Mouse (Mus musculus) erythroid progenitor cell, adult 5-6 weeks (primary cell): Measurements from ENCODE around the gene Zfp229. TPM values are rescaled to one million over a fixed set of nuclear protein-coding genes. Genes with fewer than 3 reads are reported as not detected.

Experiments
- total RNA-seq, 2 experiments: library from RNA; stranded (forward) in 1 of 2; stranded (reverse) in 1 of 2; fragments of 150-400 nt in 1 of 2; fragments of 186-747, 209-891 nt in 1 of 2; gene quantifications; 2 replicates each; pipeline versions ENCODE4 v1.2.3 to v1.2.4; 2015 to 2017; ENCODE audit warnings: low replicate concordance in 2 of 2

Zfp229 gene
- total RNA-seq, 2 experiments from 2014 or later = 1.7 to 2.1 TPM

Other genes starting within 250 kb of the Zfp229 start
- 2.1 and 11.5 TPM in 2 replicates for gene Zfp53, start 241.8 kb upstream of the Zfp229 start, total RNA-seq (2015; ENCODE audit: low replicate concordance)
- gene Zfp53, start 241.8 kb upstream of the Zfp229 start, total RNA-seq (2017; ENCODE audit: low replicate concordance) = 3.3 and 9.1 TPM in 2 replicates
- 5.0 and 6.3 TPM in 2 replicates for gene Zfp52, start 195.3 kb upstream of the Zfp229 start, total RNA-seq (2015; ENCODE audit: low replicate concordance)
- 3.2 and 4.1 TPM in 2 replicates for gene Zfp52, start 195.3 kb upstream of the Zfp229 start, total RNA-seq (2017; ENCODE audit: low replicate concordance)
- gene Zfp948, start 163.8 kb upstream of the Zfp229 start, total RNA-seq (2015; ENCODE audit: low replicate concordance) = 4.6 and 4.7 TPM in 2 replicates
- 2.4 and 2.7 TPM in 2 replicates for gene Zfp948, start 163.8 kb upstream of the Zfp229 start, total RNA-seq (2017; ENCODE audit: low replicate concordance)
- 3.6 and 10.1 TPM in 2 replicates for gene Zfp983, start 80.2 kb upstream of the Zfp229 start, total RNA-seq (2015; ENCODE audit: low replicate concordance)
- 1.3 and 1.4 TPM in 2 replicates for gene Zfp983, start 80.2 kb upstream of the Zfp229 start, total RNA-seq (2017; ENCODE audit: low replicate concordance)
- not detected in 2 replicates for gene Gm10226, start 38.9 kb upstream of the Zfp229 start, total RNA-seq (2015; ENCODE audit: low replicate concordance)
- 4.2 TPM in 1 of 2 replicates, not detected in the other for gene Gm10226, start 38.9 kb upstream of the Zfp229 start, total RNA-seq (2017; ENCODE audit: low replicate concordance)
- 7.2 and 15.1 TPM in 2 replicates for gene Zfp760, start 23.1 kb upstream of the Zfp229 start, total RNA-seq (2015; ENCODE audit: low replicate concordance)
- 1.9 and 4.4 TPM in 2 replicates for gene Zfp760, start 23.1 kb upstream of the Zfp229 start, total RNA-seq (2017; ENCODE audit: low replicate concordance)
- gene Zfp820, start 115.0 kb downstream of the Zfp229 start, total RNA-seq (2015; ENCODE audit: low replicate concordance) = 3.4 TPM in 1 of 2 replicates, not detected in the other
- gene Zfp820, start 115.0 kb downstream of the Zfp229 start, total RNA-seq (2017; ENCODE audit: low replicate concordance) = 0.51 TPM in 1 of 2 replicates, not detected in the other
- 1.4 and 5.4 TPM in 2 replicates for gene Zfp995, start 179.1 kb downstream of the Zfp229 start, total RNA-seq (2015; ENCODE audit: low replicate concordance)
- 4.6 TPM in 1 of 2 replicates, not detected in the other for gene Zfp995, start 179.1 kb downstream of the Zfp229 start, total RNA-seq (2017; ENCODE audit: low replicate concordance)
- 15.1 and 25.6 TPM in 2 replicates for gene Zfp942, start 231.7 kb downstream of the Zfp229 start, total RNA-seq (2015; ENCODE audit: low replicate concordance)
- 10.7 and 12.1 TPM in 2 replicates for gene Zfp942, start 231.7 kb downstream of the Zfp229 start, total RNA-seq (2017; ENCODE audit: low replicate concordance)
- gene Zfp943, start 231.8 kb downstream of the Zfp229 start, total RNA-seq (2015; ENCODE audit: low replicate concordance) = 18.7 and 37.7 TPM in 2 replicates
- gene Zfp943, start 231.8 kb downstream of the Zfp229 start, total RNA-seq (2017; ENCODE audit: low replicate concordance) = 19.9 and 21.3 TPM in 2 replicates